Mouse (Mus musculus) testis, adult 2 months (tissue): ENCODE results near the gene Hmgcs1.

ENCODE experiments used
- CTCF ChIP-seq: fragments of 200-500 bp; IDR thresholded peaks from 2 replicates; pipeline ENCODE4 v1.5.1; 2012; ENCODE audit warnings: low read depth, mild to moderate bottlenecking, inconsistent platforms, low read length, moderate library complexity; ENCODE audit not compliant: control insufficient read depth, insufficient read depth, insufficient replicate concordance
- POLR2A ChIP-seq: fragments of 200-500 bp; IDR thresholded peaks from 2 replicates; pipeline ENCODE4 v1.6.1; 2012; ENCODE audit warnings: low read depth, mild to moderate bottlenecking, inconsistent platforms, low read length, moderate library complexity; ENCODE audit not compliant: control insufficient read depth

GRCm38 (mm10) chr13:119644769-119645168 lies 45.4 kb upstream of the Hmgcs1 start:
- TF ChIP-seq CTCF (no peak), POLR2A (no peak)
